Mouse (Mus musculus): ENCODE measurements around the gene Med16. TPM values are rescaled to one million over a fixed set of nuclear protein-coding genes. Genes with fewer than 3 reads are reported as not detected.

Med16 gene
- total RNA-seq, 1 experiment: 21.0 TPM

GRCm38 (mm10) chr10:79928907-79929701 is 20.4 kb upstream of the Med16 start:
- Histone ChIP-seq H3K9me3 (ENCODE audit: control insufficient read depth, insufficient read depth, low read depth, low read length) (no peaks in the 10 kb centered on the region), H3K4me1 (ENCODE audit: control insufficient read depth in 2 of 2, insufficient read depth in 2 of 2, low read length in 2 of 2, poor library complexity in 1 of 2) (peaks cover 0 to 6% of the 10 kb centered on the region in 2 experiments; a peak in 1 of 4 replicates), H3K4me3 (ENCODE audit: insufficient read depth in 1 of 2, low read depth in 1 of 2, low read length in 2 of 2, poor library complexity in 1 of 2, severe bottlenecking in 1 of 2) (no peak overlapping the region), H3K27ac (ENCODE audit: insufficient read depth, low read depth, low read length, poor library complexity, severe bottlenecking) (no peak overlapping the region), H3K36me3 (ENCODE audit: control insufficient read depth, insufficient read depth, low read length, poor library complexity, severe bottlenecking) (no peaks in the 10 kb centered on the region), H3K9ac (ENCODE audit: insufficient read depth, low read depth, low read length, poor library complexity, severe bottlenecking) (no peak overlapping the region)
- in situ Hi-C loops (cut with MboI; ENCODE audit: low sequenced_read_pairs in 2 of 2, unreplicated experiment in 2 of 2): no loop called here
- DNase-seq (ENCODE audit: low read depth, low spot score): no peak
- no peak for TF ChIP-seq HCFC1 (IDR thresholded peaks at IDR 0.05; ENCODE audit: borderline replicate concordance, insufficient read depth, low read length)

- no peak for TF ChIP-seq ZC3H11A (IDR thresholded peaks at IDR 0.05; ENCODE audit: borderline replicate concordance, low read depth, low read length)
- TF ChIP-seq CHD2 (IDR thresholded peaks at IDR 0.05; ENCODE audit: low read depth, low read length): no peak
- no peak for TF ChIP-seq HCFC1 (IDR thresholded peaks at IDR 0.05; ENCODE audit: borderline replicate concordance, insufficient read depth, low read length)
- TF ChIP-seq MAFK (IDR thresholded peaks at IDR 0.05; ENCODE audit: insufficient read depth, low read depth, low read length): no peak
- peak overlapping the region; percentile 81 to 96 for H3K4me3 ChIP-seq (ENCODE audit: insufficient read depth in 1 of 2, low read depth in 1 of 2, low read length in 2 of 2, poor library complexity in 1 of 2, severe bottlenecking in 1 of 2)
- in situ Hi-C loops (cut with MboI; ENCODE audit: low sequenced_read_pairs in 2 of 2, unreplicated experiment in 2 of 2): no loop called here
These were observed 19.4 kb upstream of the Med16 start for GRCm38 (mm10) chr10:79928030-79928694.

GRCm38 (mm10) chr10:79927324-79928029 is 18.8 kb upstream of the Med16 start:
- peak overlapping the region; percentile 82 for H3K9ac ChIP-seq (ENCODE audit: insufficient read depth, low read depth, low read length, poor library complexity, severe bottlenecking)
- no peaks in the 10 kb centered on the region for H3K9me3 ChIP-seq (ENCODE audit: control insufficient read depth, insufficient read depth, low read depth, low read length)
- TF ChIP-seq CHD2 (IDR thresholded peaks at IDR 0.05; ENCODE audit: low read depth, low read length): no peak
- TF ChIP-seq MAFK (IDR thresholded peaks at IDR 0.05; ENCODE audit: insufficient read depth, low read depth, low read length): no peak
- TF ChIP-seq HCFC1 (IDR thresholded peaks at IDR 0.05; ENCODE audit: borderline replicate concordance, insufficient read depth, low read length): no peak
- no peak for TF ChIP-seq ZNF384 (IDR thresholded peaks at IDR 0.05; ENCODE audit: low read depth, low read length)
- no peak for TF ChIP-seq ZC3H11A (IDR thresholded peaks at IDR 0.05; ENCODE audit: borderline replicate concordance, low read depth, low read length)
- DNase-seq (ENCODE audit: low read depth, low spot score): no peak
- peaks cover 0 to 6% of the 10 kb centered on the region in 2 experiments; a peak in 1 of 4 replicates for H3K4me1 ChIP-seq (ENCODE audit: control insufficient read depth in 2 of 2, insufficient read depth in 2 of 2, low read length in 2 of 2, poor library complexity in 1 of 2)
- in situ Hi-C loops (cut with MboI; ENCODE audit: low sequenced_read_pairs in 2 of 2, unreplicated experiment in 2 of 2): no loop called here
- H3K27ac ChIP-seq (ENCODE audit: insufficient read depth, low read depth, low read length, poor library complexity, severe bottlenecking): peak overlapping the region; percentile 36; the same call in 1 of the 2 replicates
- no peaks in the 10 kb centered on the region for H3K36me3 ChIP-seq (ENCODE audit: control insufficient read depth, insufficient read depth, low read length, poor library complexity, severe bottlenecking)
- H3K4me3 ChIP-seq (ENCODE audit: insufficient read depth in 1 of 2, low read depth in 1 of 2, low read length in 2 of 2, poor library complexity in 1 of 2, severe bottlenecking in 1 of 2): peak overlapping the region; percentile 81 to 96

More at GRCm38 (mm10) chr10:79928030-79928694, 19.4 kb upstream of the Med16 start:
- DNase-seq (ENCODE audit: low read depth, low spot score): no peak
- peak overlapping the region; percentile 38; the same call in 1 of the 2 replicates for H3K9ac ChIP-seq (ENCODE audit: insufficient read depth, low read depth, low read length, poor library complexity, severe bottlenecking)
- no peaks in the 10 kb centered on the region for H3K9me3 ChIP-seq (ENCODE audit: control insufficient read depth, insufficient read depth, low read depth, low read length)
- peaks cover 0 to 6% of the 10 kb centered on the region in 2 experiments; a peak in 1 of 4 replicates for H3K4me1 ChIP-seq (ENCODE audit: control insufficient read depth in 2 of 2, insufficient read depth in 2 of 2, low read length in 2 of 2, poor library complexity in 1 of 2)
- no peaks in the 10 kb centered on the region for H3K36me3 ChIP-seq (ENCODE audit: control insufficient read depth, insufficient read depth, low read length, poor library complexity, severe bottlenecking)
- H3K27ac ChIP-seq (ENCODE audit: insufficient read depth, low read depth, low read length, poor library complexity, severe bottlenecking): no peak overlapping the region

- Histone ChIP-seq H3K9ac (ENCODE audit: insufficient read depth, low read depth, low read length, poor library complexity, severe bottlenecking) (peak within 1 kb of the TSS; percentile 82), H3K27ac (ENCODE audit: insufficient read depth, low read depth, low read length, poor library complexity, severe bottlenecking) (peak within 1 kb of the TSS; percentile 36; the same call in 1 of the 2 replicates), H3K4me1 (ENCODE audit: control insufficient read depth in 2 of 2, insufficient read depth in 2 of 2, low read length in 2 of 2, poor library complexity in 1 of 2) (peaks cover 0 to 6% of the 10 kb centered on the region in 2 experiments; a peak in 2 of 4 replicates), H3K4me3 (ENCODE audit: insufficient read depth in 1 of 2, low read depth in 1 of 2, low read length in 2 of 2, poor library complexity in 1 of 2, severe bottlenecking in 1 of 2) (peak within 1 kb of the TSS; percentile 81 to 96), H3K9me3 (ENCODE audit: control insufficient read depth, insufficient read depth, low read depth, low read length) (no peaks in the 10 kb centered on the region), H3K36me3 (ENCODE audit: control insufficient read depth, insufficient read depth, low read length, poor library complexity, severe bottlenecking) (no peaks in the 10 kb centered on the region)
- in situ Hi-C loops (cut with MboI; ENCODE audit: low sequenced_read_pairs in 2 of 2, unreplicated experiment in 2 of 2): no loop called here
- TF ChIP-seq HCFC1 (IDR thresholded peaks at IDR 0.05; ENCODE audit: borderline replicate concordance, insufficient read depth, low read length) (peak; percentile 71; the same call in 1 of the 2 replicates), CHD2 (IDR thresholded peaks at IDR 0.05; ENCODE audit: low read depth, low read length) (peak; percentile 94), ZNF384 (IDR thresholded peaks at IDR 0.05; ENCODE audit: low read depth, low read length) (no peak)
- peak; percentile 83 for DNase-seq (ENCODE audit: low read depth, low spot score)
These were observed 18.0 kb upstream of the Med16 start, which contains the start of gene Arid3a for GRCm38 (mm10) chr10:79926491-79927323. Gene Arid3a, plus strand, starts transcription at chr10:79927043.
